Mouse (Mus musculus): ENCODE data around the gene Cda. TPM values are rescaled to one million over a fixed set of nuclear protein-coding genes. Genes with fewer than 3 reads are reported as not detected.
A peak's percentile ranks its signal among the peaks of the same experiment; 100 is the strongest.

Gene Cda
- polyA plus RNA-seq, 1 experiment from 2014 or later: 17.5 TPM

DNA sequence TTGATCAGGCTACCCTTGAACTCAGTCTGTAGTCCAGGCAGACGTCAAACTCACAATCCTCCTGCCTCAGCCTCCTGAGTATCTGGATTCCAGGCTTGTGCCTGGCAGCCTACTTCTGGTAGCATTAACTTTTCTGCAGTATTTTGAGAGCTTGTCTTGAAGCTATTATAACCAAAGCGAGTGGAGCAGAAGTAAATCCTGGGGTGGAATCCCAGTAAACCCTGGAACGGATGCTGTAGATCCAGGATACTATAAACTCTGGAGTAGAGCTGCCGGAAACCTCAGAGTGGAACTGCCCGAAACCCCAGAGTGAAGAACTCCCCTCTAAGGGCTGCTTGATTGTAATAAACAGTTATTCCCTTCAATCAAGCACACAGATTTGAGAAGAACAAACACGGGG lies 9.7 kb upstream of the Cda start:
- Histone ChIP-seq H3K4me3 (ENCODE audit: low read depth, low read length) (no peak overlapping the region), H3K9ac (ENCODE audit: low read length) (no peak overlapping the region), H3K4me2 (ENCODE audit: low read length) (no peak overlapping the region), H3K36me3 (ENCODE audit: control insufficient read depth, insufficient read depth, low read length) (no peaks in the 10 kb centered on the region), H3K27me3 (replicated peaks; ENCODE audit: control insufficient read depth, insufficient read depth, low read length) (peaks cover 3% of the 10 kb centered on the region; the same call in 1 of the 2 replicates), H3K27ac (ENCODE audit: low read depth) (no peak overlapping the region), H3K4me1 (replicated peaks; ENCODE audit: control insufficient read depth, insufficient read depth, low read length) (no peaks in the 10 kb centered on the region), H3K9me3 (ENCODE audit: control insufficient read depth, low read length) (no peaks in the 10 kb centered on the region)
- WGBS: 52% methylated on average over 6 of the region's 6 CpGs
- ATAC-seq (replicated peaks; ENCODE audit: low FRiP score, low TSS enrichment, low read depth) (no peak), DNase-seq (ENCODE audit: low spot score) (peak; percentile 85)

GRCm38 (mm10) chr4:138375117-138375516 lies 7.3 kb upstream of the Cda start:
- peaks cover 3% of the 10 kb centered on the region; the same call in 1 of the 2 replicates for H3K27me3 ChIP-seq (replicated peaks; ENCODE audit: control insufficient read depth, insufficient read depth, low read length)
- H3K36me3 ChIP-seq (ENCODE audit: control insufficient read depth, insufficient read depth, low read length): no peaks in the 10 kb centered on the region
- WGBS: 72% methylated on average over 3 of the region's 3 CpGs
- H3K27ac ChIP-seq (ENCODE audit: low read depth): no peak overlapping the region
- H3K4me1 ChIP-seq (replicated peaks; ENCODE audit: control insufficient read depth, insufficient read depth, low read length): no peaks in the 10 kb centered on the region
- DNase-seq (ENCODE audit: low spot score): no peak
- no peak overlapping the region for H3K4me2 ChIP-seq (ENCODE audit: low read length)
- no peak overlapping the region for H3K9ac ChIP-seq (ENCODE audit: low read length)
- no peaks in the 10 kb centered on the region for H3K9me3 ChIP-seq (ENCODE audit: control insufficient read depth, low read length)
- no peak for ATAC-seq (replicated peaks; ENCODE audit: low FRiP score, low TSS enrichment, low read depth)
- no peak overlapping the region for H3K4me3 ChIP-seq (ENCODE audit: low read depth, low read length)

- DNase-seq (ENCODE audit: low spot score): no peak
- Histone ChIP-seq H3K9ac (ENCODE audit: low read length) (no peak overlapping the region), H3K4me3 (ENCODE audit: low read depth, low read length) (no peak overlapping the region), H3K27me3 (replicated peaks; ENCODE audit: control insufficient read depth, insufficient read depth, low read length) (no peaks in the 10 kb centered on the region), H3K4me1 (replicated peaks; ENCODE audit: control insufficient read depth, insufficient read depth, low read length) (0 out of 2 replicates have a peak, but pooled peaks cover 3% of the 10 kb centered on the region), H3K9me3 (ENCODE audit: control insufficient read depth, low read length) (no peaks in the 10 kb centered on the region), H3K4me2 (ENCODE audit: low read length) (no peak overlapping the region), H3K36me3 (ENCODE audit: control insufficient read depth, insufficient read depth, low read length) (no peaks in the 10 kb centered on the region), H3K27ac (ENCODE audit: low read depth) (no peak overlapping the region)
- 80% methylated on average over 5 of the region's 5 CpGs for WGBS
- ATAC-seq (replicated peaks; ENCODE audit: low FRiP score, low TSS enrichment, low read depth): no peak
Measured at GRCm38 (mm10) chr4:138370996-138371516, 3.3 kb upstream of the Cda start.

GRCm38 (mm10) chr4:138368498-138369260 lies 887 bp upstream of the Cda start:
- no peak overlapping the region for H3K9ac ChIP-seq (ENCODE audit: low read length)
- H3K4me2 ChIP-seq (ENCODE audit: low read length): no peak overlapping the region; the same call in 1 of the 2 replicates
- H3K9me3 ChIP-seq (ENCODE audit: control insufficient read depth, low read length): no peaks in the 10 kb centered on the region
- WGBS: 86% methylated on average over 12 of the region's 12 CpGs
- ATAC-seq (replicated peaks; ENCODE audit: low FRiP score, low TSS enrichment, low read depth) (no peak), DNase-seq (ENCODE audit: low spot score) (no peak)
- no peak overlapping the region for H3K27ac ChIP-seq (ENCODE audit: low read depth)
- H3K4me1 ChIP-seq (replicated peaks; ENCODE audit: control insufficient read depth, insufficient read depth, low read length): 0 out of 2 replicates have a peak, but pooled peaks cover 3% of the 10 kb centered on the region
- H3K27me3 ChIP-seq (replicated peaks; ENCODE audit: control insufficient read depth, insufficient read depth, low read length): no peaks in the 10 kb centered on the region
- no peak overlapping the region for H3K4me3 ChIP-seq (ENCODE audit: low read depth, low read length)
- H3K36me3 ChIP-seq (ENCODE audit: control insufficient read depth, insufficient read depth, low read length): no peaks in the 10 kb centered on the region

GRCm38 (mm10) chr4:138366561-138366960 lies 1.2 kb downstream of the Cda start:
- no peak overlapping the region for H3K4me2 ChIP-seq (ENCODE audit: low read length)
- ATAC-seq (replicated peaks; ENCODE audit: low FRiP score, low TSS enrichment, low read depth): no peak

GRCm38 (mm10) chr4:138363511-138363910 lies 4.3 kb downstream of the Cda start:
- no peak overlapping the region for H3K9ac ChIP-seq (ENCODE audit: low read length)
- DNase-seq (ENCODE audit: low spot score): no peak
- no peaks in the 10 kb centered on the region for H3K36me3 ChIP-seq (ENCODE audit: control insufficient read depth, insufficient read depth, low read length)
- H3K27ac ChIP-seq (ENCODE audit: low read depth): no peak overlapping the region
- ATAC-seq (replicated peaks; ENCODE audit: low FRiP score, low TSS enrichment, low read depth): no peak
- H3K27me3 ChIP-seq (replicated peaks; ENCODE audit: control insufficient read depth, insufficient read depth, low read length): no peaks in the 10 kb centered on the region
- 64% methylated on average over 5 of the region's 5 CpGs for WGBS
- H3K4me1 ChIP-seq (replicated peaks; ENCODE audit: control insufficient read depth, insufficient read depth, low read length): 0 out of 2 replicates have a peak, but pooled peaks cover 3% of the 10 kb centered on the region
- no peak overlapping the region for H3K4me3 ChIP-seq (ENCODE audit: low read depth, low read length)
- H3K9me3 ChIP-seq (ENCODE audit: control insufficient read depth, low read length): no peaks in the 10 kb centered on the region
- no peak overlapping the region for H3K4me2 ChIP-seq (ENCODE audit: low read length)

More at GRCm38 (mm10) chr4:138366561-138366960, 1.2 kb downstream of the Cda start:
- no peaks in the 10 kb centered on the region for H3K27me3 ChIP-seq (replicated peaks; ENCODE audit: control insufficient read depth, insufficient read depth, low read length)
- no peak overlapping the region for H3K27ac ChIP-seq (ENCODE audit: low read depth)
- no peaks in the 10 kb centered on the region for H3K36me3 ChIP-seq (ENCODE audit: control insufficient read depth, insufficient read depth, low read length)
- H3K4me3 ChIP-seq (ENCODE audit: low read depth, low read length): no peak overlapping the region
- DNase-seq (ENCODE audit: low spot score): no peak
- 0 out of 2 replicates have a peak, but pooled peaks cover 3% of the 10 kb centered on the region for H3K4me1 ChIP-seq (replicated peaks; ENCODE audit: control insufficient read depth, insufficient read depth, low read length)
- H3K9ac ChIP-seq (ENCODE audit: low read length): no peak overlapping the region
- WGBS: 78% methylated on average over 2 of the region's 2 CpGs
- H3K9me3 ChIP-seq (ENCODE audit: control insufficient read depth, low read length): no peaks in the 10 kb centered on the region

DNA sequence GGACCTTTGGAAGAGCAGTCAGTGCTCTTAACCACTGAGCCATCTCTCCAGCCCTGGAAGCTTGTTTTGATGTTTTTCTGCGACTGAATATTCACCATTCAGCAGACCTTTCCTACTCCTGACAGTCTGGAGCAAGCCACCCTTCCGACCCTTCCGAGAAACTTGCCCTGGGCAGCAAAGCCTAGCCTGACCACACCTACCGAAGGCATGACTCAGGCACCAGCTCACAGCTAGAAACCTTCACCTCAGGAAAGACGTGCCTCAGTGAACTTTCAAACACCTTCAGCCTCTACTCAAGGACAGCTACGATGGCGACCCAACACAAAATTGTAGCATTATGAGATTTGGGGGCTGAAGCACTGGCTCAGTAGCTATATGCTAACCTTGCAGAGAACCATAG lies 4.9 kb downstream of the Cda start:
- Histone ChIP-seq H3K27me3 (replicated peaks; ENCODE audit: control insufficient read depth, insufficient read depth, low read length) (no peaks in the 10 kb centered on the region), H3K36me3 (ENCODE audit: control insufficient read depth, insufficient read depth, low read length) (no peaks in the 10 kb centered on the region), H3K9me3 (ENCODE audit: control insufficient read depth, low read length) (no peaks in the 10 kb centered on the region), H3K4me1 (replicated peaks; ENCODE audit: control insufficient read depth, insufficient read depth, low read length) (0 out of 2 replicates have a peak, but pooled peaks cover 3% of the 10 kb centered on the region), H3K27ac (ENCODE audit: low read depth) (no peak overlapping the region), H3K4me2 (ENCODE audit: low read length) (no peak overlapping the region), H3K4me3 (ENCODE audit: low read depth, low read length) (no peak overlapping the region), H3K9ac (ENCODE audit: low read length) (no peak overlapping the region)
- ATAC-seq (replicated peaks; ENCODE audit: low FRiP score, low TSS enrichment, low read depth) (no peak), DNase-seq (ENCODE audit: low spot score) (no peak)
- WGBS: 84% methylated on average over 7 of the region's 7 CpGs

DNA sequence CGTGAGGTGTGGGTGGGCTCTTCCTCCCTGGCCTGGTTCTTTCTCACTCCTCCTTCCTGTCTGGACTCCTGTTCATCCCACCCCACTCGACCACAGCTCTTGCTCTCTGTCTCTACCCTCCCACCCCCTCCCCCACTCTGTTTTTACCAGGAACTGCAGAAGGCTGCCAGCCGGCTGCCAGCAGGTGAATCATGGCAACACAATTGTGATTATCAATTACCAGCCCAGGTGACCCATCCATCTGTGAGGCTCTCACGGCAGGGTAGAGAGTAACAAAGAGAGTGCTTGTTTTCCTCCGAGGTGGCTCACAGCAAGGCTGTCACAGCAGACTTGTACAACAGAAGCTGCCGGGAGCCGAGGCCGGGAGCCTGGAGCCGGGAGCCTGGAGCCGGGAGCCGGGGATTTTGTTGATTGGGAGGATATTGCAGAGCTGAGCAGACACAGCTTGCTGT lies 6.4 kb downstream of the Cda start:
- Histone ChIP-seq H3K9me3 (ENCODE audit: control insufficient read depth, low read length) (no peaks in the 10 kb centered on the region), H3K4me1 (replicated peaks; ENCODE audit: control insufficient read depth, insufficient read depth, low read length) (no peaks in the 10 kb centered on the region), H3K4me3 (ENCODE audit: low read depth, low read length) (no peak overlapping the region), H3K36me3 (ENCODE audit: control insufficient read depth, insufficient read depth, low read length) (no peaks in the 10 kb centered on the region), H3K27me3 (replicated peaks; ENCODE audit: control insufficient read depth, insufficient read depth, low read length) (no peaks in the 10 kb centered on the region), H3K9ac (ENCODE audit: low read length) (no peak overlapping the region), H3K4me2 (ENCODE audit: low read length) (no peak overlapping the region), H3K27ac (ENCODE audit: low read depth) (no peak overlapping the region)
- DNase-seq (ENCODE audit: low spot score) (no peak), ATAC-seq (replicated peaks; ENCODE audit: low FRiP score, low TSS enrichment, low read depth) (no peak)
- 11% methylated on average over 11 of the region's 11 CpGs for WGBS
